8 mouse cellular contexts compared by ENCODE assay signal in the genomic region with DNA sequence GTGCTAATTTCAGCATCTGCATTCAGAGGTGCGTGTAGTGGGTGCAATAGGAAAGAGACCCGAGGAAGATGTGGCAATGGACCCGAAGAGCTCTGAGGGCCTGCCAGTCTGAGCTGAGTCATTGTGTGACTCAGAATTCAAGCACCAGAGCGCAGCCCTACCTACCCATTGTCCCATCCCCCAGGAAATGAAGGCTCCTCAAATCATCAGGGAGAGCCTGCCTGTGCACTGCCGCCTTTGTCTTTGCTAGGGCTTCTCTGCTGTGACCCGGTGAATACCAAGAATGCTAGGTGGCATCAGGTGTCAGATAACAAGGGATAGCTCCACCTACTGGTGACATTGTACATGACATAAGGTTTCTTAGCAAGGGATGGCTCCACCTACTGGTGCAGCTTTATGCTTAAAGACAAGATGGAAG. TPM values are rescaled to one million over a fixed set of nuclear protein-coding genes. Genes with fewer than 3 reads are reported as not detected.
A peak's percentile ranks its signal among the peaks of the same experiment; 100 is the strongest.
DNase-seq lines count a peak whose midpoint lies in the region; ATAC-seq lines count a peak whose summit lies in the region.

No protein-coding gene starts in this region.

- no peaks in the 10 kb centered on the region for H3K27me3 ChIP-seq in limb, embryonic 11.5 days (ENCODE audit: control insufficient read depth, insufficient read depth, low read length)
- H3K27me3 ChIP-seq in midbrain, embryonic 12.5 days = no peaks in the 10 kb centered on the region

- WGBS in limb, embryonic 11.5 days = 7% methylated on average over 6 of the region's 6 CpGs
- WGBS in midbrain, embryonic 12.5 days = 5% methylated on average over 6 of the region's 6 CpGs

- peak overlapping the region; percentile 65 for H3K4me3 ChIP-seq in limb, embryonic 11.5 days (ENCODE audit: low read depth, low read length)
- peak overlapping the region; percentile 9; the same call in 1 of the 2 replicates for H3K4me3 ChIP-seq in midbrain, embryonic 12.5 days

- DNase-seq in urinary bladder, adult 18-20 months (ENCODE audit: low spot score in 2 of 2) = peak; percentile 45 to 68
- DNase-seq in urinary bladder, postnatal 10 days (ENCODE audit: low spot score) = no peak
- DNase-seq in embryo, embryonic 11 days = peak; percentile 97
- DNase-seq in heart, adult 18-20 months = peak; percentile 84 to 89
- DNase-seq in kidney, adult 11 months = peak; percentile 85
- peak; percentile 86 for DNase-seq in limb, embryonic 11.5 days (ENCODE audit: low spot score)
- peak; percentile 41 to 69 for DNase-seq in spleen, adult 18-20 months

- ATAC-seq in limb, embryonic 11.5 days (ENCODE audit: insufficient number of reproducible peaks, low FRiP score, low TSS enrichment, low read depth) = no peak
- no peak for ATAC-seq in midbrain, embryonic 12.5 days (ENCODE audit: low FRiP score, low read depth)

- H3K36me3 ChIP-seq in limb, embryonic 11.5 days (ENCODE audit: control insufficient read depth, insufficient read depth, low read length) = peaks cover 31% of the 10 kb centered on the region
- H3K36me3 ChIP-seq in midbrain, embryonic 12.5 days = peaks cover 46% of the 10 kb centered on the region

- H3K4me2 ChIP-seq in limb, embryonic 11.5 days (ENCODE audit: low read depth, severe bottlenecking) = peak overlapping the region; percentile 78
- H3K4me2 ChIP-seq in midbrain, embryonic 12.5 days (replicated peaks) = peak overlapping the region; percentile 63

- H3K9me3 ChIP-seq in limb, embryonic 11.5 days (ENCODE audit: control insufficient read depth, low read length) = no peaks in the 10 kb centered on the region
- no peaks in the 10 kb centered on the region for H3K9me3 ChIP-seq in midbrain, embryonic 12.5 days

- no peak overlapping the region for H3K9ac ChIP-seq in limb, embryonic 11.5 days (ENCODE audit: low read length)
- H3K9ac ChIP-seq in midbrain, embryonic 12.5 days (replicated peaks) = no peak overlapping the region

- peaks cover 15% of the 10 kb centered on the region for H3K4me1 ChIP-seq in limb, embryonic 11.5 days (ENCODE audit: control insufficient read depth, insufficient read depth, low read length)
- peaks cover 45% of the 10 kb centered on the region for H3K4me1 ChIP-seq in midbrain, embryonic 12.5 days

- H3K27ac ChIP-seq in limb, embryonic 11.5 days (replicated peaks; ENCODE audit: low read depth, low read length) = 0 out of 2 replicates have a peak overlapping the region, but pooled peaks have one; percentile 5
- no peak overlapping the region for H3K27ac ChIP-seq in midbrain, embryonic 12.5 days (replicated peaks)

RNA-seq across cellular contexts. Expression of a gene that starts 3.4 kb away (rescaled TPM):
- 100 to 1,000 TPM; 118 to 148 TPM for total RNA-seq in heart, adult 18-20 months (2021)
- polyA plus RNA-seq in limb, embryonic 11.5 days (2014; fragmentation: Nextera tagmentation; extraction: Ambion mirVana) = 2,196 and 2,311 TPM in 2 replicates
- 1,057 and 1,083 TPM in 2 replicates for polyA plus RNA-seq in midbrain, embryonic 12.5 days (2016; fragmentation: Nextera tagmentation; extraction: Ambion mirVana)

RNA-seq across cellular contexts. Expression of a gene that starts 38.8 kb away (rescaled TPM):
- total RNA-seq in heart, adult 18-20 months (2021) = under 1 TPM in 1 of 2 experiments, not detected in 1; 0.41 TPM
- polyA plus RNA-seq in limb, embryonic 11.5 days (2014; fragmentation: Nextera tagmentation; extraction: Ambion mirVana) = 0.09 and 0.34 TPM in 2 replicates
- not detected in 2 replicates for polyA plus RNA-seq in midbrain, embryonic 12.5 days (2016; fragmentation: Nextera tagmentation; extraction: Ambion mirVana)

RNA-seq across cellular contexts. Expression of a gene that starts 41.5 kb away (rescaled TPM):
- 10 to 100 TPM; 39.6 to 46.7 TPM for total RNA-seq in heart, adult 18-20 months (2021)
- polyA plus RNA-seq in limb, embryonic 11.5 days (2014; fragmentation: Nextera tagmentation; extraction: Ambion mirVana) = 37.9 and 44.9 TPM in 2 replicates
- 50.7 and 59.1 TPM in 2 replicates for polyA plus RNA-seq in midbrain, embryonic 12.5 days (2016; fragmentation: Nextera tagmentation; extraction: Ambion mirVana)
